Mouse (Mus musculus): Measurements from ENCODE around the gene Prss36. TPM values are rescaled to one million over a fixed set of nuclear protein-coding genes. Genes with fewer than 3 reads are reported as not detected.

Gene Prss36
- polyA plus RNA-seq, 1 experiment, result 5.9 TPM

GRCm38 (mm10) chr7:127890798-127891197 lies 55.7 kb downstream of the Prss36 start, which contains the start of gene Prss53:
Prss53 (minus strand) TSS chr7:127890970.
- H3K4me3 ChIP-seq (ENCODE audit: control insufficient read depth, low read depth, low read length), result no peak within 1 kb of the TSS
- no peak within 1 kb of the TSS for H3K27ac ChIP-seq (ENCODE audit: control insufficient read depth, insufficient read depth, low read depth, low read length)
- H3K27me3 ChIP-seq (ENCODE audit: control insufficient read depth, insufficient read depth, low read length), result no peaks in the 10 kb centered on the region
- TF ChIP-seq CTCF (IDR thresholded peaks at IDR 0.05; ENCODE audit: control insufficient read depth, insufficient read depth, insufficient replicate concordance, low read depth, low read length), result no peak
- no peak for TF ChIP-seq POLR2A (IDR thresholded peaks at IDR 0.05; ENCODE audit: control insufficient read depth, low read depth, low read length)
- H3K36me3 ChIP-seq (ENCODE audit: control insufficient read depth, insufficient read depth, low read length), result no peaks in the 10 kb centered on the region; the same call in 1 of the 2 replicates
- H3K4me1 ChIP-seq (ENCODE audit: control insufficient read depth, insufficient read depth, low read length), result peaks cover 16% of the 10 kb centered on the region

DNA sequence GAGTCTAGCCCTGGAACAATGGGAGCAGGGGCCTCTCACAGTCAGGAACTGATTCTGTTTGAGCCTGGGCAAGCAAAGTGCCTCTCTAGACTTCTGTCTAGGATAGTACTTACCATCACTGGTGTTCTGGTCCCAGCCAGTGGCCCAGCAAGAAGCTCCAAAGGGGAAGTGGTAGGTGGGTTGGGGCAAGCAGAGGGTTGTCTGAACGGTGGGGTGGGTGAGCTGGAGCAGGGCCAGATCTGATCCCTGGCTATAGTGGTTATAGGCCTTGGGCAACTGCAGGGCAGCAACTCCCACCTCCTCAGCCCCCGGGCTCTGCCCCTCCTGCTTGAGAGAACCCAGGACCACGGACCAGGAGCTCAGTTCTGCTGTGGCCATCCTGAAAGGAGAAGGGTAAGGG lies 57.7 kb downstream of the Prss36 start:
- no peak for TF ChIP-seq POLR2A (IDR thresholded peaks at IDR 0.05; ENCODE audit: control insufficient read depth, low read depth, low read length)
- TF ChIP-seq CTCF (IDR thresholded peaks at IDR 0.05; ENCODE audit: control insufficient read depth, insufficient read depth, insufficient replicate concordance, low read depth, low read length), result no peak
- no peaks in the 10 kb centered on the region; the same call in none of the 2 replicates for H3K36me3 ChIP-seq (ENCODE audit: control insufficient read depth, insufficient read depth, low read length)
- peaks cover 2% of the 10 kb centered on the region; the same call in 1 of the 2 replicates for H3K4me1 ChIP-seq (ENCODE audit: control insufficient read depth, insufficient read depth, low read length)
- H3K4me3 ChIP-seq (ENCODE audit: control insufficient read depth, low read depth, low read length), result no peak overlapping the region
- no peaks in the 10 kb centered on the region for H3K27me3 ChIP-seq (ENCODE audit: control insufficient read depth, insufficient read depth, low read length)
- H3K27ac ChIP-seq (ENCODE audit: control insufficient read depth, insufficient read depth, low read depth, low read length), result no peak overlapping the region

- no peak overlapping the region for H3K4me3 ChIP-seq (ENCODE audit: control insufficient read depth, low read depth, low read length)
- H3K4me1 ChIP-seq (ENCODE audit: control insufficient read depth, insufficient read depth, low read length), result peaks cover 2% of the 10 kb centered on the region; the same call in 1 of the 2 replicates
- TF ChIP-seq CTCF (IDR thresholded peaks at IDR 0.05; ENCODE audit: control insufficient read depth, insufficient read depth, insufficient replicate concordance, low read depth, low read length), result no peak
- TF ChIP-seq POLR2A (IDR thresholded peaks at IDR 0.05; ENCODE audit: control insufficient read depth, low read depth, low read length), result no peak
- H3K27me3 ChIP-seq (ENCODE audit: control insufficient read depth, insufficient read depth, low read length), result no peaks in the 10 kb centered on the region
- H3K36me3 ChIP-seq (ENCODE audit: control insufficient read depth, insufficient read depth, low read length), result no peaks in the 10 kb centered on the region; the same call in none of the 2 replicates
- H3K27ac ChIP-seq (ENCODE audit: control insufficient read depth, insufficient read depth, low read depth, low read length), result no peak overlapping the region
Observed at GRCm38 (mm10) chr7:127887781-127888180, 58.7 kb downstream of the Prss36 start.

DNA sequence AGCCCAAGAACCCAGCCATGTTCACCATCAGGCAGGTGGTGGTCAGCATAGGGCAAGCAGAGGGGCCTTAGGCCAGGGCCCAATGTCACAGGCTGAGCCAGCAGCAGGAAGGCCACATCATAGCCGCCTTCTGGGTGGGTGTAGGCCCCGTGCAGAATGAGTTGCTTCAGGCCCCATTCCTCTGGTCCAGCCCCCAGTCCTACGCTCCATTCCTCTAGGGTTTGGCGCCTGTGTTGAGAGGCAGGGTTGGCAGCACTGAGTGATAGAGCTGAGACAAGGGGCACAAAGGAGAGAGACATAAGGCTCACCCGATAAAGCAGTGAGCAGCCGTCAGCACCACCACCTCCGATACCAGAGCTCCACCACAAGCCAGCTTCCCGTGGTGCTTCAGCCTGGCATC lies 59.3 kb downstream of the Prss36 start:
- no peak for TF ChIP-seq CTCF (IDR thresholded peaks at IDR 0.05; ENCODE audit: control insufficient read depth, insufficient read depth, insufficient replicate concordance, low read depth, low read length)
- no peak for TF ChIP-seq POLR2A (IDR thresholded peaks at IDR 0.05; ENCODE audit: control insufficient read depth, low read depth, low read length)
- no peak overlapping the region for H3K4me3 ChIP-seq (ENCODE audit: control insufficient read depth, low read depth, low read length)
- no peak overlapping the region for H3K27ac ChIP-seq (ENCODE audit: control insufficient read depth, insufficient read depth, low read depth, low read length)
- no peaks in the 10 kb centered on the region for H3K27me3 ChIP-seq (ENCODE audit: control insufficient read depth, insufficient read depth, low read length)
- H3K4me1 ChIP-seq (ENCODE audit: control insufficient read depth, insufficient read depth, low read length), result peaks cover 2% of the 10 kb centered on the region; the same call in 1 of the 2 replicates
- peaks cover 2% of the 10 kb centered on the region for H3K36me3 ChIP-seq (ENCODE audit: control insufficient read depth, insufficient read depth, low read length)

DNA sequence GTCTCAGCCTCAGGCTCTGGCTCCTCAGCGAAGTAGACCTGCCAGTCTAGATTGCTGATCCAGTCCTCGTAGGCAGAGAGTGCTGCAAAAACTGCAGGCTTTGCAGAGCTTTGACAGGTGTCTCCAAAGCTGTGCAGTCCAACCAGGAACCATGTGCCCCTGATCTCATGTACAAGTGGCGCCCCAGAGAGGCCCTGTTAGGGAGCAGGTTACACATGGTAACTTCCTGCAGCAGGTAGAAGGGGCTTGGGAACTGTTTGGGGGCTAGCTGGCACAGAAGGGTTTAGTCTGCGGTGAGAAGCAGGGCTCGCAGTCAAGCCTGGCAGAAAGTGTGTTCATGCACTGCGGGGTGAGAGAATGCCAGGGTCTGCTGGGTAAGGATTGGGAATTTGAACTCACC lies 60.0 kb downstream of the Prss36 start:
- Histone ChIP-seq H3K4me1 (ENCODE audit: control insufficient read depth, insufficient read depth, low read length) (peaks cover 2% of the 10 kb centered on the region; the same call in 1 of the 2 replicates), H3K36me3 (ENCODE audit: control insufficient read depth, insufficient read depth, low read length) (peaks cover 7% of the 10 kb centered on the region), H3K4me3 (ENCODE audit: control insufficient read depth, low read depth, low read length) (no peak overlapping the region), H3K27ac (ENCODE audit: control insufficient read depth, insufficient read depth, low read depth, low read length) (no peak overlapping the region), H3K27me3 (ENCODE audit: control insufficient read depth, insufficient read depth, low read length) (no peaks in the 10 kb centered on the region)
- TF ChIP-seq CTCF (IDR thresholded peaks at IDR 0.05; ENCODE audit: control insufficient read depth, insufficient read depth, insufficient replicate concordance, low read depth, low read length) (no peak), POLR2A (IDR thresholded peaks at IDR 0.05; ENCODE audit: control insufficient read depth, low read depth, low read length) (no peak)

DNA sequence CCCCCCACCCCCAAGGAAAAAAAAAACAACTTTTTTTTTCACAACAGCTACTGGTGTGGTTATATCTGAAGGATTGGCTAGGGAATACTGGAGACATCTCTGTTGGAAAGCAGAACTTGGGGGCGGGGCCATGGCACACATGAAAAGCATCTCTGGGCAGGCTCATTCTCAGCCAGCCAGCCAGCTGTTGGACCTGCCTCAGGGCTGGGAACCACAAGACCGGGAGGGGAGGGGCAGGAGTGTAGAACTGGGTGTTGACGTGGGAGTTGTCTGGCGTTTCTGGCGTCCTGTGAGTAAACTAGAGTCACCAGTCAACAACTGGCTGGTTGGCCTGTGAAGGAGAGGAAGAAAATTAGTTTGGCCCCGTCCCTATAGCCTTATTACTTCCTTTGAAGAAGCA lies 60.6 kb downstream of the Prss36 start:
- Histone ChIP-seq H3K4me1 (ENCODE audit: control insufficient read depth, insufficient read depth, low read length) (peaks cover 2% of the 10 kb centered on the region; the same call in 1 of the 2 replicates), H3K4me3 (ENCODE audit: control insufficient read depth, low read depth, low read length) (no peak overlapping the region), H3K27me3 (ENCODE audit: control insufficient read depth, insufficient read depth, low read length) (no peaks in the 10 kb centered on the region), H3K27ac (ENCODE audit: control insufficient read depth, insufficient read depth, low read depth, low read length) (no peak overlapping the region), H3K36me3 (ENCODE audit: control insufficient read depth, insufficient read depth, low read length) (peaks cover 7% of the 10 kb centered on the region)
- TF ChIP-seq CTCF (IDR thresholded peaks at IDR 0.05; ENCODE audit: control insufficient read depth, insufficient read depth, insufficient replicate concordance, low read depth, low read length) (no peak), POLR2A (IDR thresholded peaks at IDR 0.05; ENCODE audit: control insufficient read depth, low read depth, low read length) (no peak)

Other genes starting within 250 kb of the Prss36 start
- gene Bcl7c, start 237.8 kb downstream of the Prss36 start, polyA plus RNA-seq (2012; rRNA removed), result 69.0 and 79.6 TPM in 2 replicates
- gene Ctf1, start 234.0 kb downstream of the Prss36 start, polyA plus RNA-seq (2012; rRNA removed), result 4.7 and 5.1 TPM in 2 replicates
- gene Ctf2, start 214.6 kb downstream of the Prss36 start, polyA plus RNA-seq (2012; rRNA removed), result 0.07 TPM in 1 of 2 replicates, not detected in the other
- gene Fbxl19, start 202.2 kb downstream of the Prss36 start, polyA plus RNA-seq (2012; rRNA removed), result 36.9 and 37.2 TPM in 2 replicates
- gene Orai3, start 176.9 kb downstream of the Prss36 start, polyA plus RNA-seq (2012; rRNA removed), result 13.8 and 13.9 TPM in 2 replicates
- 15.9 and 18.2 TPM in 2 replicates for gene Setd1a, start 170.1 kb downstream of the Prss36 start, polyA plus RNA-seq (2012; rRNA removed)
- gene Gm49388, start 161.1 kb downstream of the Prss36 start, polyA plus RNA-seq (2012; rRNA removed), result not detected in 2 replicates
- 6.1 and 7.1 TPM in 2 replicates for gene Hsd3b7, start 146.1 kb downstream of the Prss36 start, polyA plus RNA-seq (2012; rRNA removed)
- 18.3 and 19.4 TPM in 2 replicates for gene Stx4a, start 122.4 kb downstream of the Prss36 start, polyA plus RNA-seq (2012; rRNA removed)
- 2.2 and 2.4 TPM in 2 replicates for gene Stx1b, start 122.2 kb downstream of the Prss36 start, polyA plus RNA-seq (2012; rRNA removed)
- 57.9 and 60.3 TPM in 2 replicates for gene Zfp646, start 70.5 kb downstream of the Prss36 start, polyA plus RNA-seq (2012; rRNA removed)
- 3.2 TPM in 2 replicates for gene Zfp668, start 69.9 kb downstream of the Prss36 start, polyA plus RNA-seq (2012; rRNA removed)
- 0.76 and 0.88 TPM in 2 replicates for gene Prss53, start 55.8 kb downstream of the Prss36 start, polyA plus RNA-seq (2012; rRNA removed)
- gene Gm21974, start 51.3 kb downstream of the Prss36 start, polyA plus RNA-seq (2012; rRNA removed), result not detected in 2 replicates
- gene Vkorc1, start 51.1 kb downstream of the Prss36 start, polyA plus RNA-seq (2012; rRNA removed), result 29.3 and 39.0 TPM in 2 replicates
- gene Bckdk, start 42.6 kb downstream of the Prss36 start, polyA plus RNA-seq (2012; rRNA removed), result 7.9 and 10.6 TPM in 2 replicates
- 98.4 and 105 TPM in 2 replicates for gene Kat8, start 34.2 kb downstream of the Prss36 start, polyA plus RNA-seq (2012; rRNA removed)
- 0.26 and 4.0 TPM in 2 replicates for gene Prss8, start 16.6 kb downstream of the Prss36 start, polyA plus RNA-seq (2012; rRNA removed)
- gene Fus, start 20.7 kb upstream of the Prss36 start, polyA plus RNA-seq (2012; rRNA removed), result 271 and 306 TPM in 2 replicates
- gene Pycard, start 47.1 kb upstream of the Prss36 start, polyA plus RNA-seq (2012; rRNA removed), result 2.9 and 3.1 TPM in 2 replicates
- gene Trim72, start 57.2 kb upstream of the Prss36 start, polyA plus RNA-seq (2012; rRNA removed), result 0.25 and 0.32 TPM in 2 replicates
- gene Itgam, start 115.9 kb upstream of the Prss36 start, polyA plus RNA-seq (2012; rRNA removed), result 0.25 and 0.55 TPM in 2 replicates
- not detected in 2 replicates for gene Gm49368, start 116.0 kb upstream of the Prss36 start, polyA plus RNA-seq (2012; rRNA removed)
- gene Itgax, start 182.8 kb upstream of the Prss36 start, polyA plus RNA-seq (2012; rRNA removed), result 0.16 and 0.24 TPM in 2 replicates
- 21.1 and 21.4 TPM in 2 replicates for gene Itgad, start 207.7 kb upstream of the Prss36 start, polyA plus RNA-seq (2012; rRNA removed)